8 mouse cellular contexts compared by ENCODE assay signal in genomic region chr12:8781681-8782378, GRCm38 (mm10). TPM values are rescaled to one million over a fixed set of nuclear protein-coding genes. Genes with fewer than 3 reads are reported as not detected.
DNase-seq lines count a peak whose midpoint lies in the region; ATAC-seq and TF ChIP-seq lines count a peak whose summit lies in the region.

No protein-coding gene starts in this region.

- intact Hi-C loops in left cerebral cortex, adult 2 months (cut with DNase I) = no loop called here

- no peak overlapping the region for H3K4me2 ChIP-seq in forebrain, embryonic 12.5 days
- H3K4me2 ChIP-seq in midbrain, postnatal 0 days (ENCODE audit: low read depth, low read length, poor library complexity, severe bottlenecking) = no peak overlapping the region

- peaks cover 5% of the 10 kb centered on the region for H3K4me1 ChIP-seq in forebrain, embryonic 12.5 days
- no peaks in the 10 kb centered on the region for H3K4me1 ChIP-seq in midbrain, postnatal 0 days (ENCODE audit: insufficient read depth, low read length)

- H3K27ac ChIP-seq in left cerebral cortex, adult 2 months = no peak overlapping the region
- no peak overlapping the region for H3K27ac ChIP-seq in forebrain, embryonic 12.5 days
- H3K27ac ChIP-seq in midbrain, postnatal 0 days (ENCODE audit: low read depth, low read length) = no peak overlapping the region

- H3K9ac ChIP-seq in forebrain, embryonic 12.5 days = no peak overlapping the region
- H3K9ac ChIP-seq in midbrain, postnatal 0 days (replicated peaks; ENCODE audit: low read length, poor library complexity, severe bottlenecking) = no peak overlapping the region

- TF ChIP-seq CTCF in left cerebral cortex, adult 2 months (IDR thresholded peaks at IDR 0.05) = no peak
- no peak for TF ChIP-seq CTCF in midbrain, postnatal 0 days (IDR thresholded peaks at IDR 0.05)

- H3K9me3 ChIP-seq in forebrain, embryonic 12.5 days = no peaks in the 10 kb centered on the region
- H3K9me3 ChIP-seq in midbrain, postnatal 0 days (ENCODE audit: low read length) = no peaks in the 10 kb centered on the region

- no peaks in the 10 kb centered on the region for H3K27me3 ChIP-seq in forebrain, embryonic 12.5 days
- no peaks in the 10 kb centered on the region for H3K27me3 ChIP-seq in midbrain, postnatal 0 days (ENCODE audit: insufficient read depth, low read length)

- H3K4me3 ChIP-seq in left cerebral cortex, adult 2 months = no peak overlapping the region
- H3K4me3 ChIP-seq in forebrain, embryonic 12.5 days (replicated peaks) = no peak overlapping the region
- H3K4me3 ChIP-seq in midbrain, postnatal 0 days (ENCODE audit: low read depth, low read length) = no peak overlapping the region

- 88% methylated on average over 9 of the region's 9 CpGs for WGBS in forebrain, embryonic 12.5 days
- WGBS in midbrain, postnatal 0 days = 85% methylated on average over 9 of the region's 9 CpGs

- no peak for ATAC-seq in forebrain, embryonic 12.5 days (ENCODE audit: low FRiP score)
- no peak for ATAC-seq in midbrain, postnatal 0 days (ENCODE audit: low FRiP score)

- peak; percentile 61 for DNase-seq in 3134 (ENCODE audit: extremely low read depth, insufficient read length, low spot score)
- peak; percentile 86 for DNase-seq in adrenal gland, adult 2 months
- DNase-seq in gastrocnemius, postnatal 10 days = peak; percentile 61
- DNase-seq in lung, adult 18-20 months = peak; percentile 87 to 91
- DNase-seq in urinary bladder, postnatal 4 days (ENCODE audit: low spot score in 2 of 2) = peak; percentile 70 to 71
- no peak for DNase-seq in left cerebral cortex, adult 2 months (ENCODE audit: extremely low spot score in 1 of 2, low spot score in 2 of 2)
- no peak for DNase-seq in midbrain, postnatal 0 days (ENCODE audit: low spot score)

- no peaks in the 10 kb centered on the region for H3K36me3 ChIP-seq in forebrain, embryonic 12.5 days (replicated peaks)
- H3K36me3 ChIP-seq in midbrain, postnatal 0 days (ENCODE audit: insufficient read depth, low read length) = no peaks in the 10 kb centered on the region

RNA-seq across cellular contexts. Expression of gene Sdc1, which starts 10.7 kb away (rescaled TPM):
- total RNA-seq in adrenal gland, adult 2 months (2021) = 10 to 100 TPM; 14.0 to 20.9 TPM
- 16.4 and 18.0 TPM in 2 replicates for polyA plus RNA-seq in adrenal gland, adult 2 months (2012; rRNA removed)
- 10 to 100 TPM; 15.2 to 20.3 TPM for total RNA-seq in gastrocnemius, postnatal 10 days (2021)
- total RNA-seq in left cerebral cortex, adult 2 months (2021) = 1 to 10 TPM; 1.5 to 1.7 TPM
- polyA plus RNA-seq in forebrain, embryonic 12.5 days (2016; fragmentation: Nextera tagmentation; extraction: Ambion mirVana) = 70.3 and 72.7 TPM in 2 replicates
- total RNA-seq in midbrain, postnatal 0 days (2014; rRNA removed) = 16.2 and 21.1 TPM in 2 replicates
- 11.7 and 12.3 TPM in 2 replicates for polyA plus RNA-seq in midbrain, postnatal 0 days (2015; fragmentation: Nextera tagmentation; extraction: Ambion mirVana)

Comparison
In these comparisons a context has a peak if more than half of its experiments do, and no peak if none do; other contexts are left out.
1. DNase-seq: peak in 3134 (single experiment), adrenal gland, adult 2 months (single experiment), gastrocnemius, postnatal 10 days (single experiment), lung, adult 18-20 months (2 of 2) and urinary bladder, postnatal 4 days (2 of 2); none in left cerebral cortex, adult 2 months (0 of 2) and midbrain, postnatal 0 days (single experiment).